Comparison of ENCODE assay signal across 8 mouse cellular contexts in the genomic region with DNA sequence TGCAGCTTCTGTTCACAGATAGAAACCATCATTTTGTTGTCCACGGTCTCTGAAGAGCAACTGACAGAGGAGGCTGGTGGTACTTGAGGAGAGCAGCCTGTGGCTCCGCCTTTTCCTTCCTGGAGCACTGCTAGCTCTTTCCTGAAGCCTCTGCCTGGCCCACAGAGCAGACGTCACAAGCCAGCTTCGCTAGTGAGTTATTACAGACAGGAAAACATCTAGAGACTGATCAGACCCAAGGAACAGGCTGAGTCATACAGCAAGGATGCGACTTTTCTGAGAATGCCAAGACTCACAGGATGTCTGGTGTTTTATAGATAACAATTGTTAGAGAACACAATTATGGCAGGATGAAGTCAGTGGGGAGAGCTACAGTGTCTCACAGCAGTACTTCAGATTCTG. TPM values are rescaled to one million over a fixed set of nuclear protein-coding genes. Genes with fewer than 3 reads are reported as not detected.
DNase-seq lines count a peak whose midpoint lies in the region; ATAC-seq and TF ChIP-seq lines count a peak whose summit lies in the region.

Gm49391 (minus strand) TSS at position 72 of the 402 bp plus-strand sequence.
Ctla2a (minus strand) TSS at position 126 of the 402 bp plus-strand sequence.

- H3K4me2 ChIP-seq in hindbrain, postnatal 0 days (ENCODE audit: low read depth, low read length): no peak within 1 kb of the TSS
- no peak within 1 kb of the TSS for H3K4me2 ChIP-seq in embryonic facial prominence, embryonic 14.5 days (ENCODE audit: low read depth, low read length)

- DNase-seq in hindbrain, embryonic 10.5 days (ENCODE audit: low spot score): peak; percentile 2
- no peak for DNase-seq in hindbrain, postnatal 0 days (ENCODE audit: low spot score)
- DNase-seq in embryonic facial prominence, embryonic 14.5 days (ENCODE audit: low spot score): peak; percentile 33
- peak; percentile 86 for DNase-seq in kidney, adult 2 months
- DNase-seq in lung, postnatal 14 days: peak; percentile 52
- DNase-seq in testis, postnatal 14 days (ENCODE audit: low spot score): no peak
- no peak for DNase-seq in midbrain, embryonic 10.5 days (ENCODE audit: low spot score)

- no peaks in the 10 kb centered on the region for H3K27me3 ChIP-seq in hindbrain, embryonic 10.5 days (ENCODE audit: insufficient read depth, poor library complexity, severe bottlenecking)
- no peaks in the 10 kb centered on the region for H3K27me3 ChIP-seq in hindbrain, postnatal 0 days (ENCODE audit: insufficient read depth, low read length)
- H3K27me3 ChIP-seq in embryonic facial prominence, embryonic 14.5 days (replicated peaks; ENCODE audit: control insufficient read depth, insufficient read depth, low read length): no peaks in the 10 kb centered on the region
- H3K27me3 ChIP-seq in kidney, adult 2 months (replicated peaks; ENCODE audit: control insufficient read depth, insufficient read depth, low read length): no peaks in the 10 kb centered on the region
- no peaks in the 10 kb centered on the region for H3K27me3 ChIP-seq in midbrain, embryonic 10.5 days (ENCODE audit: low read depth, poor library complexity, severe bottlenecking)

- H3K4me3 ChIP-seq in hindbrain, embryonic 10.5 days: no peak within 1 kb of the TSS
- H3K4me3 ChIP-seq in hindbrain, postnatal 0 days (ENCODE audit: low read length): no peak within 1 kb of the TSS
- no peak within 1 kb of the TSS for H3K4me3 ChIP-seq in embryonic facial prominence, embryonic 14.5 days (ENCODE audit: low read depth, low read length)
- no peak within 1 kb of the TSS for H3K4me3 ChIP-seq in kidney, adult 2 months (ENCODE audit: insufficient read depth, low read depth, low read length)
- no peak within 1 kb of the TSS for H3K4me3 ChIP-seq in midbrain, embryonic 10.5 days

- no peak for TF ChIP-seq CTCF in hindbrain, postnatal 0 days (IDR thresholded peaks at IDR 0.05; ENCODE audit: low read depth)
- TF ChIP-seq CTCF in kidney, adult 2 months (conservative IDR thresholded peaks at IDR 0.05; ENCODE audit: insufficient read depth, insufficient read length, low read depth, low read length): no peak

- no peak within 1 kb of the TSS for H3K9ac ChIP-seq in hindbrain, postnatal 0 days (replicated peaks; ENCODE audit: low read length)
- no peak within 1 kb of the TSS for H3K9ac ChIP-seq in embryonic facial prominence, embryonic 14.5 days (ENCODE audit: low read depth, low read length)

- WGBS in hindbrain, embryonic 10.5 days: 74% methylated on average over 5 of the region's 5 CpGs
- 75% methylated on average over 5 of the region's 5 CpGs for WGBS in hindbrain, postnatal 0 days
- WGBS in embryonic facial prominence, embryonic 14.5 days: 58% methylated on average over 5 of the region's 5 CpGs
- WGBS in kidney, adult 2 months: 59% methylated on average over 5 of the region's 5 CpGs
- 70% methylated on average over 5 of the region's 5 CpGs for WGBS in midbrain, embryonic 10.5 days

- H3K36me3 ChIP-seq in hindbrain, embryonic 10.5 days: no peaks in the 10 kb centered on the region
- H3K36me3 ChIP-seq in hindbrain, postnatal 0 days (ENCODE audit: insufficient read depth, low read length): no peaks in the 10 kb centered on the region
- no peaks in the 10 kb centered on the region for H3K36me3 ChIP-seq in embryonic facial prominence, embryonic 14.5 days (ENCODE audit: control insufficient read depth, insufficient read depth, low read length)
- no peaks in the 10 kb centered on the region for H3K36me3 ChIP-seq in kidney, adult 2 months (ENCODE audit: control insufficient read depth, insufficient read depth, low read length)
- no peaks in the 10 kb centered on the region for H3K36me3 ChIP-seq in midbrain, embryonic 10.5 days

- no peak within 1 kb of the TSS for H3K27ac ChIP-seq in hindbrain, embryonic 10.5 days
- no peak within 1 kb of the TSS for H3K27ac ChIP-seq in hindbrain, postnatal 0 days
- no peak within 1 kb of the TSS for H3K27ac ChIP-seq in embryonic facial prominence, embryonic 14.5 days (replicated peaks; ENCODE audit: low read depth, low read length)
- 0 out of 2 replicates have a peak within 1 kb of the TSS, but pooled peaks have one; percentile 20 for H3K27ac ChIP-seq in kidney, adult 2 months (ENCODE audit: insufficient read depth, low read depth, low read length)
- H3K27ac ChIP-seq in midbrain, embryonic 10.5 days (replicated peaks): no peak within 1 kb of the TSS

- peaks cover 22% of the 10 kb centered on the region; the same call in 1 of the 2 replicates for H3K9me3 ChIP-seq in hindbrain, embryonic 10.5 days
- H3K9me3 ChIP-seq in hindbrain, postnatal 0 days (ENCODE audit: low read length): 0 out of 2 replicates have a peak, but pooled peaks cover under 1% of the 10 kb centered on the region
- no peaks in the 10 kb centered on the region for H3K9me3 ChIP-seq in embryonic facial prominence, embryonic 14.5 days (ENCODE audit: control insufficient read depth, low read length)
- H3K9me3 ChIP-seq in midbrain, embryonic 10.5 days (replicated peaks): peaks cover 21% of the 10 kb centered on the region

- ATAC-seq in hindbrain, postnatal 0 days: no peak
- no peak for ATAC-seq in embryonic facial prominence, embryonic 14.5 days (ENCODE audit: low read depth)
- no peak for ATAC-seq in cerebellum, adult (ENCODE audit: insufficient number of reproducible peaks, low FRiP score, low TSS enrichment)

- no peak for TF ChIP-seq POLR2A in kidney, adult 2 months (IDR thresholded peaks at IDR 0.05; ENCODE audit: low read depth, low read length)

- no peaks in the 10 kb centered on the region for H3K4me1 ChIP-seq in hindbrain, embryonic 10.5 days (replicated peaks)
- no peaks in the 10 kb centered on the region for H3K4me1 ChIP-seq in hindbrain, postnatal 0 days (ENCODE audit: insufficient read depth, low read length)
- no peaks in the 10 kb centered on the region for H3K4me1 ChIP-seq in embryonic facial prominence, embryonic 14.5 days (ENCODE audit: control insufficient read depth, insufficient read depth, low read length)
- no peaks in the 10 kb centered on the region for H3K4me1 ChIP-seq in kidney, adult 2 months (ENCODE audit: control insufficient read depth, insufficient read depth, low read length)
- no peaks in the 10 kb centered on the region for H3K4me1 ChIP-seq in midbrain, embryonic 10.5 days

RNA-seq across cellular contexts. Expression of gene Gm49391, which starts in this region (rescaled TPM):
- polyA plus RNA-seq in hindbrain, embryonic 10.5 days (2016; fragmentation: Nextera tagmentation; extraction: Ambion mirVana): 1.1 and 1.8 TPM in 2 replicates
- 4.1 TPM in 1 of 2 replicates, not detected in the other for total RNA-seq in hindbrain, postnatal 0 days (2014; rRNA removed)
- 0.88 TPM in 2 replicates for polyA plus RNA-seq in hindbrain, postnatal 0 days (2015; fragmentation: Nextera tagmentation; extraction: Ambion mirVana)
- 2.5 and 3.1 TPM in 2 replicates for polyA plus RNA-seq in embryonic facial prominence, embryonic 14.5 days (2014; fragmentation: Nextera tagmentation; extraction: Ambion mirVana)
- 1.4 and 2.1 TPM in 2 replicates for polyA plus RNA-seq in kidney, adult 2 months (2012; rRNA removed)
- polyA plus RNA-seq in midbrain, embryonic 10.5 days (2016; fragmentation: Nextera tagmentation; extraction: Ambion mirVana): 0.70 and 0.79 TPM in 2 replicates

RNA-seq across cellular contexts. Expression of gene Ctla2a, which starts in this region (rescaled TPM):
- 12.6 and 13.7 TPM in 2 replicates for polyA plus RNA-seq in hindbrain, embryonic 10.5 days (2016; fragmentation: Nextera tagmentation; extraction: Ambion mirVana)
- total RNA-seq in hindbrain, postnatal 0 days (2014; rRNA removed): 4.3 and 15.3 TPM in 2 replicates
- polyA plus RNA-seq in hindbrain, postnatal 0 days (2015; fragmentation: Nextera tagmentation; extraction: Ambion mirVana): 38.0 and 40.2 TPM in 2 replicates
- polyA plus RNA-seq in embryonic facial prominence, embryonic 14.5 days (2014; fragmentation: Nextera tagmentation; extraction: Ambion mirVana): 34.8 and 38.2 TPM in 2 replicates
- polyA plus RNA-seq in kidney, adult 2 months (2012; rRNA removed): 8.2 and 12.4 TPM in 2 replicates
- 12.1 and 13.5 TPM in 2 replicates for polyA plus RNA-seq in midbrain, embryonic 10.5 days (2016; fragmentation: Nextera tagmentation; extraction: Ambion mirVana)

Comparison
In these comparisons a context has a peak if more than half of its experiments do, and no peak if none do; other contexts are left out.
1. DNase-seq: peak in hindbrain, embryonic 10.5 days (single experiment), embryonic facial prominence, embryonic 14.5 days (single experiment), kidney, adult 2 months (single experiment) and lung, postnatal 14 days (single experiment); none in hindbrain, postnatal 0 days (single experiment), testis, postnatal 14 days (single experiment) and midbrain, embryonic 10.5 days (single experiment).